Mouse (Mus musculus): ENCODE results near the gene Aldh4a1. TPM values are rescaled to one million over a fixed set of nuclear protein-coding genes. Genes with fewer than 3 reads are reported as not detected.

The Aldh4a1 gene
- polyA plus RNA-seq, 2 experiments from 2014 or later: 11.0 to 22.4 TPM

- ATAC-seq: no peak
Measured at GRCm38 (mm10) chr4:139683728-139684638, 61.3 kb downstream of the Aldh4a1 start.

- no peak for ATAC-seq
Measured at GRCm38 (mm10) chr4:139684639-139685017, 62.0 kb downstream of the Aldh4a1 start.

- ATAC-seq: no peak
Measured at GRCm38 (mm10) chr4:139688058-139688457, 65.4 kb downstream of the Aldh4a1 start.

GRCm38 (mm10) chr4:139689627-139690269, 67.1 kb downstream of the Aldh4a1 start:
- ATAC-seq: no peak

GRCm38 (mm10) chr4:139693315-139693714, 70.6 kb downstream of the Aldh4a1 start:
- ATAC-seq: no peak

GRCm38 (mm10) chr4:139697755-139698154, 75.1 kb downstream of the Aldh4a1 start:
- no peak for ATAC-seq

GRCm38 (mm10) chr4:139698602-139699001, 75.9 kb downstream of the Aldh4a1 start:
- no peak for ATAC-seq

Other genes with a start within 250 kb of the Aldh4a1 start
- gene Iffo2, start 92.3 kb upstream of the Aldh4a1 start, polyA plus RNA-seq (2017; shearing (Covaris generic)): 1 to 10 TPM; 3.0 to 3.8 TPM
- not detected for gene Gm21969, start 19.7 kb upstream of the Aldh4a1 start, polyA plus RNA-seq (2017; shearing (Covaris generic))
- gene Tas1r2, start 30.7 kb downstream of the Aldh4a1 start, polyA plus RNA-seq (2017; shearing (Covaris generic)): not detected
- gene Pax7, start 210.7 kb downstream of the Aldh4a1 start, polyA plus RNA-seq (2017; shearing (Covaris generic)): not detected

Data from CD4-positive, CD25-positive, alpha-beta regulatory T cell, adult 4 months (primary cell).